Mouse (Mus musculus): ENCODE data around the gene Gm20388. TPM values are rescaled to one million over a fixed set of nuclear protein-coding genes. Genes with fewer than 3 reads are reported as not detected.
A peak's percentile ranks its signal among the peaks of the same experiment; 100 is the strongest.

Gm20388 gene
- polyA plus RNA-seq, 1 experiment from 2014 or later = not detected

DNA sequence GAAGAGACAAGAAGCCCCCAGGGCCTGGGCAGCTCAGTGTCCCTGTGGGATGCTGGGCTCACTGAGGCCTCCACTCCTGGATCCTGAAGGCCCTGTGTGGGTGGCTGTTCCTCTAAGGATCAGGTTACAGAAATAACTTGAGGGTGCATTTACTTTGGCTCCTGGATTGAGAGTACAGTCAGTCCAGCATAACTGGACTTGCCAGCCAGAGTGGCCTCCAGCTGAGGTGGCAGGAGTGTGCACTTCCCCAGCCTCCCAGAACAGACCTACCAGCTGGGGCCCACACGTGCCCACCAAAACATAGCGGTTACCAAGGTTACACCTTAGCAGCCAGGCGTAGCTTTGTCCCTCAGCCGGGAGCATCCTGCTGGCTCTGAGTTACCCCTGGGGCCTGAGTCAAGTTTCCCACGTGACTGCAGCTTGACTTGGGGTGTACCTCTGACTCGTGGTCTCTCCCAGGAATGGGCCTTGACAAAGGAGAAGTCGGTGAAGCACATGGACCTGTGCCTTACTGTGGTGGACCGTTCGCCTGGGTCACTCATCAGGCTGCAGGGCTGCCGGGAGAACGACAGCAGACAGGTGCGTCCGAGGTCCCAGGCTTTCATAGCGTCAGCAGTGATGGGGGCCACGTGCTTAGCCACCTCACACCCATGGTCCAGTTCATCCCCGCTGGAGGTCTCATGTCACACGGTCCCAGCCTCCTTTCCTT is 4429.9 kb downstream of the Gm20388 start:
- Histone ChIP-seq H3K27me3 (ENCODE audit: control insufficient read depth, insufficient read depth, low read length) (no peaks in the 10 kb centered on the region), H3K9me3 (ENCODE audit: control insufficient read depth, low read length) (no peaks in the 10 kb centered on the region), H3K4me2 (replicated peaks; ENCODE audit: low read depth, low read length) (no peak overlapping the region), H3K36me3 (ENCODE audit: control insufficient read depth, insufficient read depth, low read length) (peaks cover 51% of the 10 kb centered on the region), H3K4me1 (ENCODE audit: control insufficient read depth, insufficient read depth, low read length) (peaks cover 9% of the 10 kb centered on the region; the same call in 1 of the 2 replicates), H3K9ac (ENCODE audit: low read depth, low read length) (no peak overlapping the region), H3K27ac (ENCODE audit: low read depth, low read length) (0 out of 2 replicates have a peak overlapping the region, but pooled peaks have one; percentile 11), H3K4me3 (ENCODE audit: low read length) (no peak overlapping the region)
- ATAC-seq (ENCODE audit: low FRiP score, low TSS enrichment) = peak; percentile 91
- 57% methylated on average over 17 of the region's 17 CpGs for WGBS

DNA sequence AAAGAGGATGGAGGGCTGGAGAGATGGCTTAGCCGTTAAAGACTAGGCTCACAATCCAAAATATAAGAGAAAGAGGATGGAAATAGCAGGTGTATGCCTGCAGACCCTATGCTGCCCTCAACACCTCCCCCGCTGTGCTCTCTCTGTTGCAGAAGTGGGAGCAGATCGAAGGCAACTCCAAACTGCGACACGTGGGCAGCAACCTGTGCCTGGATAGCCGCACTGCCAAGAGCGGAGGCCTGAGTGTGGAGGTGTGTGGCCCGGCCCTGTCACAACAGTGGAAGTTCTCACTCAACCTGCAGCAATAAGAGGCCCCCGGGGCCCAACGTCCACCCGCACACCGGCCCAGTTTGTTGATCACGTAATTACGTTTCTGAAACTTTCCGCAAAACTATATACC is 4432.5 kb downstream of the Gm20388 start:
- no peaks in the 10 kb centered on the region for H3K27me3 ChIP-seq (ENCODE audit: control insufficient read depth, insufficient read depth, low read length)
- ATAC-seq (ENCODE audit: low FRiP score, low TSS enrichment) = no peak
- H3K27ac ChIP-seq (ENCODE audit: low read depth, low read length) = no peak overlapping the region
- peaks cover 32% of the 10 kb centered on the region for H3K36me3 ChIP-seq (ENCODE audit: control insufficient read depth, insufficient read depth, low read length)
- no peaks in the 10 kb centered on the region for H3K9me3 ChIP-seq (ENCODE audit: control insufficient read depth, low read length)
- no peak overlapping the region for H3K9ac ChIP-seq (ENCODE audit: low read depth, low read length)
- WGBS = 94% methylated on average over 15 of the region's 15 CpGs
- peaks cover 9% of the 10 kb centered on the region; the same call in 1 of the 2 replicates for H3K4me1 ChIP-seq (ENCODE audit: control insufficient read depth, insufficient read depth, low read length)
- H3K4me2 ChIP-seq (replicated peaks; ENCODE audit: low read depth, low read length) = no peak overlapping the region
- no peak overlapping the region for H3K4me3 ChIP-seq (ENCODE audit: low read length)

DNA sequence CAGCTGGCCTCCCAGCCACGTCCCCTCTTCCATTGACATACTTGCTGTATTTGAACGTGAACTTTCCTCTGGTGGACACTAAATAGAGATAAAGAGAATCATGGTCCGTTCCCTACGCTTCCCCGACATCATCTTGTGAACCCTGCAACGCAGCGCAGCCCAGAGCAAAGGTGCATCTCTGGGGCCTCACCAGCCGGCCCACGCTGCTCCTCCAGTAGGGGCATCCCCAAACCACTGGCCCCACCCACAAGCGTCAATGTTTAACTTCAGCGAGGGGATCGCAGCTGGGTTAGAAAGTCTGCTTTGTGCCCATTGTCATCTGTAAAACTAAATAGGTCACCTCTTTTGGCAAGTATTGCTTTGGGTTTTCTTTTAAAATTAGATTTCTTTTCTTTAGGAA is 4433.4 kb downstream of the Gm20388 start:
- 89% methylated on average over 12 of the region's 12 CpGs for WGBS

DNA sequence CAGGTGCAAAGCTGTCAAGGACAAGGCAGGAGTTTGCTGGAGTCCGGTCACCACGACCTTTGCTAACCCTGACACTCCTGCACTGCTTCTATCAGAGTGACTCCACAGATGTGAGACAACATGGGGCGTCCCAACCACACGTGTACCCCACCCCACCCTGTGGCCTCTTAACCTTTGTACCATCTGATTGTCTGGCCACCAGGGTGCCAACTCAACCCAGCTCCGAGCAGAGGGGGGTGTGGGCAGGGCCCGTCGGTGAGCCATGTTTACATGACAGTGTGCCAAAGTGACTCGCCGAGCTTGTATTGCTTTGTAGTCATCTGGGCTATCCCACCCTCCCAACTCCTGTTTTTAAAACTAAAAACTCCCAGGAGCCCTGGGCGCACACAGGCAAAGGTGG is 4434.5 kb downstream of the Gm20388 start:
- Histone ChIP-seq H3K9me3 (ENCODE audit: control insufficient read depth, low read length) (no peaks in the 10 kb centered on the region), H3K4me3 (ENCODE audit: low read length) (no peak overlapping the region), H3K9ac (ENCODE audit: low read depth, low read length) (no peak overlapping the region), H3K4me1 (ENCODE audit: control insufficient read depth, insufficient read depth, low read length) (peaks cover 6% of the 10 kb centered on the region; the same call in 1 of the 2 replicates), H3K36me3 (ENCODE audit: control insufficient read depth, insufficient read depth, low read length) (peaks cover 19% of the 10 kb centered on the region), H3K27me3 (ENCODE audit: control insufficient read depth, insufficient read depth, low read length) (no peaks in the 10 kb centered on the region), H3K4me2 (replicated peaks; ENCODE audit: low read depth, low read length) (no peak overlapping the region), H3K27ac (ENCODE audit: low read depth, low read length) (no peak overlapping the region)
- ATAC-seq (ENCODE audit: low FRiP score, low TSS enrichment) = no peak
- WGBS = 86% methylated on average over 10 of the region's 10 CpGs

More for the DNA sequence above, 4433.4 kb downstream of the Gm20388 start:
- Histone ChIP-seq H3K27ac (ENCODE audit: low read depth, low read length) (no peak overlapping the region), H3K4me2 (replicated peaks; ENCODE audit: low read depth, low read length) (no peak overlapping the region), H3K4me1 (ENCODE audit: control insufficient read depth, insufficient read depth, low read length) (peaks cover 9% of the 10 kb centered on the region; the same call in 1 of the 2 replicates), H3K9ac (ENCODE audit: low read depth, low read length) (no peak overlapping the region), H3K4me3 (ENCODE audit: low read length) (no peak overlapping the region), H3K27me3 (ENCODE audit: control insufficient read depth, insufficient read depth, low read length) (no peaks in the 10 kb centered on the region), H3K36me3 (ENCODE audit: control insufficient read depth, insufficient read depth, low read length) (peaks cover 25% of the 10 kb centered on the region), H3K9me3 (ENCODE audit: control insufficient read depth, low read length) (no peaks in the 10 kb centered on the region)
- ATAC-seq (ENCODE audit: low FRiP score, low TSS enrichment) = no peak

DNA sequence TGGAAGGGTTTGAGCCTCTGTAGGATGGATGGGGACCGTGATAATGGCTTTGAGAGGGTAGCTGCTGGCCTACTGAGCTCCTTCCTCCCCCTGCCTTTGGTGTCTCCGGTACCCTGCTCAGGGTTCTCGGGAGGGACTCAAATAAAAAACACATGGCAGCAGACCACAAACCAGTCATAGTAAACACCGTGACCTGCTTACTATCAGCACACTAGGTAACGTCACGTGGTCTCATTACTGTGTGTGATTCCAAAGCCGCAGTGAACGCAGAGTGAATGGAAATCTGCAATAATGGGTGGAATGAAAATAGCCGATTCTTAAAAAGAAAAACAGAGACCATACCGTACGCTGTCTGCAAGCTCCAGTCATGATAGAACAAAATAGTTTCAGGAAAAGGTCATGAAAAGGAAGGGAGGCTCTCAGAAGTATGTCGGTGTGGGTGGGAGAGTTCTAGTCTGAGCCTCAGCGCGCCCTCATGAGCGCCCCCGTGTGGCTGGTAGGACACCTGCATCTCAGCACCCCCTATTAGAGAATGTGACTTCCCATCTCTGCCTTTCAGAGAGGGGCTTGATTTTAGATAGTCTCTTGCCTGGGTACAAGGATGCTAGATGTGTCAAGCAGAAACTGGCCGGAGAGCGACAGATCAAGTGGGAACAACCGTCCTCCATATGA is 4436.3 kb downstream of the Gm20388 start:
- no peak overlapping the region for H3K27ac ChIP-seq (ENCODE audit: low read depth, low read length)

DNA sequence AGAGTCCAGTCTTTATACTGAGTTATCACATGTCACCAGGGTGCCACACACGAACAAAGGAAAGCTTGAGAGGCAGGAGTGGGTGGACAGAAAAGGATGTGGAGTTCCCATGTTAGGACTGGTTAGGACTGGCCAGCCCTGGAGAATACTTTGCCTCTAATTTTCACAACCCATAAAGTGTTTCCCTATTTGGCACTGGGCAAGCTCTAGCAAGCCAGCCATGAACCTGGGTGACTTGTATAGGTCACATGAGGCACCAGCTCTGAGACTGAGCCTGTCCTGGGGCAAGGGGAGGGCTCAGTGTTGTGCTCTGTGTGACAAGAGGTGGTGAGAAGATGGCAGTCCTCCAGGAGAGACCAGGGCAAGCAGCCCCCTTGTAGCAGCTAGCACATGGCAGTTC is 4437.4 kb downstream of the Gm20388 start:
- no peak overlapping the region for H3K27ac ChIP-seq (ENCODE audit: low read depth, low read length)
- H3K4me2 ChIP-seq (replicated peaks; ENCODE audit: low read depth, low read length) = no peak overlapping the region
- ATAC-seq (ENCODE audit: low FRiP score, low TSS enrichment) = no peak
- H3K27me3 ChIP-seq (ENCODE audit: control insufficient read depth, insufficient read depth, low read length) = no peaks in the 10 kb centered on the region
- no peak overlapping the region for H3K9ac ChIP-seq (ENCODE audit: low read depth, low read length)
- no peak overlapping the region for H3K4me3 ChIP-seq (ENCODE audit: low read length)
- no peaks in the 10 kb centered on the region for H3K4me1 ChIP-seq (ENCODE audit: control insufficient read depth, insufficient read depth, low read length)
- H3K9me3 ChIP-seq (ENCODE audit: control insufficient read depth, low read length) = no peaks in the 10 kb centered on the region
- peaks cover 18% of the 10 kb centered on the region for H3K36me3 ChIP-seq (ENCODE audit: control insufficient read depth, insufficient read depth, low read length)
- 45% methylated on average over 1 of the region's 1 CpGs for WGBS

More for the DNA sequence above, 4436.3 kb downstream of the Gm20388 start:
- H3K27me3 ChIP-seq (ENCODE audit: control insufficient read depth, insufficient read depth, low read length) = no peaks in the 10 kb centered on the region
- no peaks in the 10 kb centered on the region for H3K9me3 ChIP-seq (ENCODE audit: control insufficient read depth, low read length)
- H3K4me1 ChIP-seq (ENCODE audit: control insufficient read depth, insufficient read depth, low read length) = no peaks in the 10 kb centered on the region
- H3K9ac ChIP-seq (ENCODE audit: low read depth, low read length) = no peak overlapping the region
- no peak overlapping the region for H3K4me2 ChIP-seq (replicated peaks; ENCODE audit: low read depth, low read length)
- 53% methylated on average over 19 of the region's 19 CpGs for WGBS
- 0 out of 2 replicates have a peak, but pooled peaks have one; percentile 45 for ATAC-seq (ENCODE audit: low FRiP score, low TSS enrichment)
- H3K36me3 ChIP-seq (ENCODE audit: control insufficient read depth, insufficient read depth, low read length) = peaks cover 19% of the 10 kb centered on the region
- H3K4me3 ChIP-seq (ENCODE audit: low read length) = no peak overlapping the region

DNA sequence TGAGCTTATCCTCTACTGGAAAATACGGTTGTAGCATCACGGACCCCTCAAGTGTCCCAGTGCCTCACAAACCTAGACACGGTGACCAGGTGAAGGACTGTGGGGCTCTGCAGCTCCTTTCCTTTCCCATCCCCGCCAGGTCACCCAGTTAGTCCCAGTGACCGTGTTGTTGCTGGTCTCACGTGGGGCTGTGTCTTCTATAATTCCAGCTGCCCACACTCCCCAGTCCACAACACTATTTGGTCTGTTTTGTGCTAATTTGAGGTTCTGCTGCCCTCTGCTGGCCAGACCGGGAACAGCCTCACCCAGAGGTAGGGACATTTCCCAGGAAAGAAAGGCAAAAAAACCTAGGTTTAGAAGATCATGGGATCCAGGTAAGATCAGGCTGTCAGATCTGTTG is 4439.0 kb downstream of the Gm20388 start:
- H3K36me3 ChIP-seq (ENCODE audit: control insufficient read depth, insufficient read depth, low read length) = 0 out of 2 replicates have a peak, but pooled peaks cover 2% of the 10 kb centered on the region
- WGBS = 39% methylated on average over 7 of the region's 7 CpGs
- no peak; the same call in 1 of the 2 replicates for ATAC-seq (ENCODE audit: low FRiP score, low TSS enrichment)
- no peak overlapping the region for H3K4me3 ChIP-seq (ENCODE audit: low read length)
- H3K4me1 ChIP-seq (ENCODE audit: control insufficient read depth, insufficient read depth, low read length) = no peaks in the 10 kb centered on the region
- no peak overlapping the region for H3K9ac ChIP-seq (ENCODE audit: low read depth, low read length)
- no peaks in the 10 kb centered on the region for H3K9me3 ChIP-seq (ENCODE audit: control insufficient read depth, low read length)
- no peak overlapping the region for H3K4me2 ChIP-seq (replicated peaks; ENCODE audit: low read depth, low read length)
- no peaks in the 10 kb centered on the region for H3K27me3 ChIP-seq (ENCODE audit: control insufficient read depth, insufficient read depth, low read length)
- H3K27ac ChIP-seq (ENCODE audit: low read depth, low read length) = no peak overlapping the region

DNA sequence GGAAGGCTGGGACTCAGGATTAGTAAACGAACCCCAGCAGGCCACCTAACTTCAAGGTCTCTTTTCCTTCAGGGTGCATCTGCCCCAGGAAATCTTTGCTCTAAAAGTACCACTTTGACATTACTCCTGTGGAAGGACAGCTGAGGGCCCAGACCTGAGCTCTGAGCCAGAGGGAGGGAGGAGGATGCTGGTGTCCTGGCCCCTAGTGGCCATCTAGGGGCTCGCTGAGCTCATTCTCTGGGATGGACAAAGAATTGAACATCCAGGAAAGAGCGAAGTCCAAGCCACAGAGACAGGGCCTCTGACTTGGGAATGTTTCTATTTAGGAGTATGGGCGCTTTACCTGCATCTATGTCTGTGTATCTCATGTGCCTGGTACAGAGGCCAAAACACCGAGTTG is 4441.0 kb downstream of the Gm20388 start:
- Histone ChIP-seq H3K27me3 (ENCODE audit: control insufficient read depth, insufficient read depth, low read length) (no peaks in the 10 kb centered on the region), H3K4me1 (ENCODE audit: control insufficient read depth, insufficient read depth, low read length) (no peaks in the 10 kb centered on the region), H3K36me3 (ENCODE audit: control insufficient read depth, insufficient read depth, low read length) (no peaks in the 10 kb centered on the region), H3K4me2 (replicated peaks; ENCODE audit: low read depth, low read length) (no peak overlapping the region), H3K4me3 (ENCODE audit: low read length) (no peak overlapping the region), H3K9me3 (ENCODE audit: control insufficient read depth, low read length) (no peaks in the 10 kb centered on the region), H3K9ac (ENCODE audit: low read depth, low read length) (no peak overlapping the region), H3K27ac (ENCODE audit: low read depth, low read length) (no peak overlapping the region)
- WGBS = 66% methylated on average over 5 of the region's 5 CpGs
- no peak for ATAC-seq (ENCODE audit: low FRiP score, low TSS enrichment)

DNA sequence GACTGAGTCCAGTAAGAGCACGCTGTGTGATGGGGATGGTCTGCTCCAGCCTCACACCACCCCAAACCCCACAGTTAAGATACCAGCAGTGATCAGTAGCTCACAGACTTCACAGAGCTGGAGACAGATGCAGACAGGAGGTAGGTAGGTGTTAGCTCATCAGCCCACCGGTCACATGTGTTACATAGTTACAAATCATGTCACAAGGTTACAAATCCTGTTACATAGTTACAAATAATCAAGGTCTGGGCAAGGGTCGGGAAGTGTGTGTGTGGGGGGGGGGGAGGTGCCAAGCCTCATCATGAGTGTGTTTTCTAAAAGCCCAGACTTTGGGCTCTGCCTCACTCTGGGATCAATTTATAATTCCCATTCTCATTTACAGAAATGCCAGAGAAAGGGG is 4450.3 kb downstream of the Gm20388 start:
- no peaks in the 10 kb centered on the region for H3K27me3 ChIP-seq (ENCODE audit: control insufficient read depth, insufficient read depth, low read length)
- 76% methylated on average over 3 of the region's 3 CpGs for whole genome bisulfite sequencing
- no peak overlapping the region for H3K4me2 ChIP-seq (replicated peaks; ENCODE audit: low read depth, low read length)
- ATAC-seq (ENCODE audit: low FRiP score, low TSS enrichment) = no peak
- H3K4me1 ChIP-seq (ENCODE audit: control insufficient read depth, insufficient read depth, low read length) = no peaks in the 10 kb centered on the region
- no peak overlapping the region for H3K4me3 ChIP-seq (ENCODE audit: low read length)
- H3K36me3 ChIP-seq (ENCODE audit: control insufficient read depth, insufficient read depth, low read length) = no peaks in the 10 kb centered on the region
- H3K27ac ChIP-seq (ENCODE audit: low read depth, low read length) = no peak overlapping the region
- no peak overlapping the region for H3K9ac ChIP-seq (ENCODE audit: low read depth, low read length)
- no peaks in the 10 kb centered on the region for H3K9me3 ChIP-seq (ENCODE audit: control insufficient read depth, low read length)
